Mouse (Mus musculus) small intestine, adult 2 months (tissue): ENCODE measurements around the gene Zfp804a. TPM values are rescaled to one million over a fixed set of nuclear protein-coding genes. Genes with fewer than 3 reads are reported as not detected.

ENCODE experiments used
- H3K27ac ChIP-seq: fragments of 200-500 bp; 2 replicates; pipeline ENCODE4 v1.5.1; 2012; ENCODE audit warnings: low read depth, low read length, control low read depth, inconsistent platforms; ENCODE audit not compliant: insufficient read depth
- H3K27me3 ChIP-seq: fragments of 200-500 bp; 2 replicates; pipeline ENCODE4 v1.6.1; 2012; ENCODE audit warnings: mild to moderate bottlenecking, moderate library complexity, low read length, inconsistent platforms; ENCODE audit not compliant: control insufficient read depth, insufficient read depth
- H3K36me3 ChIP-seq: fragments of 200-500 bp; 2 replicates; pipeline ENCODE4 v1.6.1; 2012; ENCODE audit warnings: mild to moderate bottlenecking, low read length, control low read depth, inconsistent platforms; ENCODE audit not compliant: control insufficient read depth, insufficient read depth
- H3K4me1 ChIP-seq: fragments of 200-500 bp; 2 replicates; pipeline ENCODE4 v1.6.1; 2012; ENCODE audit warnings: low read length, inconsistent platforms, mixed read lengths; ENCODE audit not compliant: control insufficient read depth, insufficient read depth, insufficient read length
- H3K4me3 ChIP-seq: fragments of 200-500 bp; 2 replicates; pipeline ENCODE4 v1.5.1; 2012; ENCODE audit warnings: low read depth, mild to moderate bottlenecking, control low read depth, inconsistent platforms, low read length, moderate library complexity
- CTCF ChIP-seq: fragments of 200-500 bp; IDR thresholded peaks from 2 replicates; pipeline ENCODE4 v1.5.1; 2012; ENCODE audit warnings: low read depth, mild to moderate bottlenecking, control low read depth, inconsistent platforms, low read length, moderate library complexity, mixed read lengths; ENCODE audit not compliant: insufficient replicate concordance, insufficient read length; ENCODE audit errors: extremely low read depth
- POLR2A ChIP-seq: fragments of 200-500 bp; IDR thresholded peaks from 2 replicates; pipeline ENCODE4 v1.6.1; 2012; ENCODE audit warnings: low read depth, mild to moderate bottlenecking, control low read depth, inconsistent platforms, low read length, moderate library complexity
- WGBS: fragments of 180-500 bp; shearing (Covaris S2); methylation state at CpG from one replicate; pipeline ENCODE4 v1.1.7; 2018; 5-methylcytosine and 5-hydroxymethylcytosine counted together
- polyA plus RNA-seq: library from polyadenylated mRNA; depleted of rRNA; stranded (reverse); fragments of >200 nt; gene quantifications from 2 replicates; pipeline ENCODE4 v1.2.3, GENCODE M21; 2012

The Zfp804a gene
- polyA plus RNA-seq, 1 experiment = 0.14 TPM

DNA sequence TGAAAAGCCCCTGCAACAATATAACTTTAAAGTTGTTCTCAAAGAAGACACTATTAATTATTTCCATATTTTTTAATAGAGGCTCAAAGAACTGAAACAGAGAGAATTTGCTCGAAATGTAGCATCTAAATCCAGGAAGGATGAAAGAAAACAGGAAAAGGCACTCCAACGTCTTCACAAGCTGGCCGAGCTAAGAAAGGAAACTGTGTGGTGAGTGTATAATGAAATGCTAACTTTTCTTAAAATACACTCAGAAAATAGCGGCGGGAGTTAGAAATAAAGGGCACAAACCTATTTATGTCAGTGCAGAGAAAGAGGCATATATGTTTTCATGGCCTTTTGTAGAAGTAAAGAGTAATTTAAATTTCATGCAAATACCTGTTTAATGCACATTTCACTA lies 200.4 kb downstream of the Zfp804a start:
- H3K27ac ChIP-seq = no peak overlapping the region
- H3K4me1 ChIP-seq = no peaks in the 10 kb centered on the region
- no peaks in the 10 kb centered on the region for H3K27me3 ChIP-seq
- no peak overlapping the region for H3K4me3 ChIP-seq
- H3K36me3 ChIP-seq = no peaks in the 10 kb centered on the region
- no peak for TF ChIP-seq CTCF
- TF ChIP-seq POLR2A = no peak
- 60% methylated on average over 5 of the region's 5 CpGs for WGBS

DNA sequence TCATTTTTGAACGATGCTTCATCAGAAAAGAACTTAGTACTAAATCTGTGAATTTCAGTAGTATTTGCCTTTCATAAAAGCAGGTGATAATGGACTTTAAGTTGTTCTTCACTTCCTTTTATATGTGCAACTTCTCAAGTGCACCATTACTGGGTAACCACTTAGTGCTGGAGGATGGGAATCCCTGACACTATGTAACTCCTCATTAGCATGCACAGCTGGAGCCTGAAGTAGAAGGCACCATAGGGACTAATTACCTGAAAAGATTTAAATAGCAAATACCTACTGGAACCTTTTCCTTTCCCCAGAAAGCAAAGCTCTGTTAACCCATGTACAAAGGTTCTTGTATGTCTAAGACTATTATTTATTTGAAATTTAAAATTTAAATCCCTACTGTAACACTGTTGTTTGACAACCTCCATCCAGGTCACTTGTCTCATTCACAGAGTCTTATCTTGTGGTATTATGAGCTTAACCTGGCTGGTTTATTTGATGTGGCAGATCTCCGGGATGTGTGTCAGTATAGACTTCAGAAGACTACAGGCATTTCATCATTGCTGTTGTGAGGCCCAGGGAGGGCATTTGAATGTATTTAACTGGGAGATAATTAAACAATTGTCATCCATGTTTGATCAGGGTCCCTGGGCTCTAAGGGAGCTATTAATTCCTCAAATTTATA lies 229.7 kb downstream of the Zfp804a start:
- Histone ChIP-seq H3K27ac (no peak overlapping the region), H3K4me3 (no peak overlapping the region), H3K36me3 (no peaks in the 10 kb centered on the region), H3K27me3 (no peaks in the 10 kb centered on the region), H3K4me1 (no peaks in the 10 kb centered on the region)
- no peak for TF ChIP-seq CTCF
- no peak for TF ChIP-seq POLR2A
- 46% methylated on average over 2 of the region's 2 CpGs for WGBS

DNA sequence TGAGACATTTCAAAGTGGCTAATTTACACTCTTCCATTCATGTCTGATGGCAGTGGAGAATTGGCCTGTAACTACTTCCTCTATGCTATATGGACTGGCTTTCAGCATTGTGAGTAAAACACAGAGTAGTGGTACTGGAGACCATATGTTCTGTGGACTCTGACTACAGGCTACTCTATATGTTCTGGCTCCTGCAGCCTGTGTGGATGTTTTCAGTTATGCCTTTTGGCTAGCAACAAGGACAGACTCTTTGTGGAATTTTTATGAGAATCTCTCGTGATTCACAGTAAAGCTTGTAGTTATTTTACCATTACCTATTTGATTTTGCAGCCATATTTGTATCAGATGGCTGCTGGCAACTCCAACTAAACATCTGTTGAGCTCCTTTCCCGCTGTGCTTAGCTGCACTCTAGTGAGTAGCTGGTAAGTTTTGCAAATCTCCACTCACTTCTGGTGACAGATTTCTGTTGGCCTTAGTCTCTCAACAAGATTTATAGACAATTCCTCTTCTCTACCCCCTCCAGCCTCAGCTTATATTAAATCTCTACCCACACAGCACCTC lies 242.0 kb downstream of the Zfp804a start:
- no peak overlapping the region for H3K4me3 ChIP-seq
- H3K27me3 ChIP-seq = no peaks in the 10 kb centered on the region
- no peak overlapping the region for H3K27ac ChIP-seq
- 61% methylated on average over 2 of the region's 2 CpGs for WGBS
- TF ChIP-seq POLR2A (no peak), CTCF (no peak)
- no peaks in the 10 kb centered on the region for H3K36me3 ChIP-seq
- no peaks in the 10 kb centered on the region for H3K4me1 ChIP-seq
